Mouse (Mus musculus) limb, embryonic 15.5 days (tissue): ENCODE data around the gene Gpr62. TPM values are rescaled to one million over a fixed set of nuclear protein-coding genes. Genes with fewer than 3 reads are reported as not detected.
A peak's percentile ranks its signal among the peaks of the same experiment; 100 is the strongest.

Experiments
- ATAC-seq: fragments of 200-750 bp; cut with Nextera tagmentation; 2 replicates; pipeline ENCODE4 v1.8.0; 2017; ENCODE audit warnings: low read depth, moderate TSS enrichment; ENCODE audit not compliant: insufficient number of reproducible peaks, low FRiP score, low TSS enrichment
- H3K27ac ChIP-seq: fragments of 300-500 bp; sonication (generic); 2 replicates; pipeline ENCODE4 v1.5.1; 2015; ENCODE audit warnings: moderate library complexity, mild to moderate bottlenecking, inconsistent platforms
- H3K27me3 ChIP-seq: fragments of 300-500 bp; sonication (generic); 2 replicates; pipeline ENCODE4 v1.6.1; 2015; ENCODE audit warnings: inconsistent platforms
- H3K36me3 ChIP-seq: fragments of 300-500 bp; sonication (generic); 2 replicates; pipeline ENCODE4 v1.6.1; 2015; ENCODE audit warnings: inconsistent platforms
- H3K4me1 ChIP-seq: fragments of 300-500 bp; sonication (generic); 2 replicates; pipeline ENCODE4 v1.6.1; 2015; ENCODE audit warnings: inconsistent platforms
- H3K4me2 ChIP-seq: fragments of 300-500 bp; sonication (generic); 2 replicates; pipeline ENCODE4 v1.6.1; 2015; ENCODE audit warnings: mild to moderate bottlenecking, inconsistent platforms
- H3K4me3 ChIP-seq: fragments of 300-500 bp; sonication (generic); 2 replicates; pipeline ENCODE4 v1.5.1; 2015; ENCODE audit warnings: mild to moderate bottlenecking, inconsistent platforms
- H3K9ac ChIP-seq: fragments of 300-500 bp; sonication (generic); 2 replicates; pipeline ENCODE4 v1.6.1; 2015; ENCODE audit warnings: inconsistent platforms
- H3K9me3 ChIP-seq: fragments of 300-500 bp; sonication (generic); 2 replicates; pipeline ENCODE4 v1.6.1; 2016; ENCODE audit warnings: inconsistent platforms
- WGBS: fragments of 180-500 bp; shearing (Covaris S2); methylation state at CpG from one replicate; pipeline ENCODE4 v1.1.7; 2015; 5-methylcytosine and 5-hydroxymethylcytosine counted together
- polyA plus RNA-seq: library from polyadenylated mRNA; unstranded; fragments of >200 nt; fragmentation: Nextera tagmentation; extraction: Ambion mirVana; gene quantifications from 2 replicates; pipeline ENCODE4 v1.2.1, GENCODE M21; 2015

Gene Gpr62
- polyA plus RNA-seq, 1 experiment from 2014 or later, result 0.55 TPM

- no peak overlapping the region for H3K4me2 ChIP-seq
- H3K4me1 ChIP-seq, result peaks cover 10% of the 10 kb centered on the region
- H3K9ac ChIP-seq, result no peak overlapping the region
- no peaks in the 10 kb centered on the region for H3K9me3 ChIP-seq
- no peak overlapping the region for H3K4me3 ChIP-seq
- WGBS, result 87% methylated on average over 17 of the region's 17 CpGs
- no peak overlapping the region for H3K27ac ChIP-seq
- H3K36me3 ChIP-seq, result peaks cover 69% of the 10 kb centered on the region
- H3K27me3 ChIP-seq, result no peaks in the 10 kb centered on the region
- ATAC-seq, result no peak
These were observed 16.9 kb upstream of the Gpr62 start for GRCm38 (mm10) chr9:106482578-106483115.

- no peak overlapping the region for H3K27ac ChIP-seq
- H3K36me3 ChIP-seq, result peaks cover 69% of the 10 kb centered on the region
- H3K4me2 ChIP-seq, result no peak overlapping the region
- H3K4me1 ChIP-seq, result peaks cover 15% of the 10 kb centered on the region
- WGBS, result 91% methylated on average over 13 of the region's 13 CpGs
- H3K9ac ChIP-seq, result no peak overlapping the region
- no peak overlapping the region for H3K4me3 ChIP-seq
- no peaks in the 10 kb centered on the region for H3K27me3 ChIP-seq
- ATAC-seq, result no peak
- no peaks in the 10 kb centered on the region for H3K9me3 ChIP-seq
These were observed 15.9 kb upstream of the Gpr62 start for GRCm38 (mm10) chr9:106481676-106482075.

- no peaks in the 10 kb centered on the region for H3K9me3 ChIP-seq
- no peaks in the 10 kb centered on the region for H3K27me3 ChIP-seq
- no peak overlapping the region for H3K27ac ChIP-seq
- no peak for ATAC-seq
- 95% methylated on average over 15 of the region's 15 CpGs for WGBS
- H3K4me1 ChIP-seq, result peaks cover 21% of the 10 kb centered on the region
- H3K9ac ChIP-seq, result no peak overlapping the region
- H3K36me3 ChIP-seq, result peaks cover 64% of the 10 kb centered on the region
- H3K4me3 ChIP-seq, result no peak overlapping the region
- H3K4me2 ChIP-seq, result no peak overlapping the region
These were observed 15.3 kb upstream of the Gpr62 start for GRCm38 (mm10) chr9:106481075-106481474.

GRCm38 (mm10) chr9:106480541-106480940 is 14.8 kb upstream of the Gpr62 start:
- Histone ChIP-seq H3K9me3 (no peaks in the 10 kb centered on the region), H3K4me3 (no peak overlapping the region), H3K27me3 (no peaks in the 10 kb centered on the region), H3K9ac (no peak overlapping the region), H3K4me1 (peaks cover 26% of the 10 kb centered on the region), H3K4me2 (no peak overlapping the region), H3K36me3 (peaks cover 59% of the 10 kb centered on the region), H3K27ac (no peak overlapping the region)
- WGBS, result 91% methylated on average over 7 of the region's 7 CpGs
- ATAC-seq, result no peak

GRCm38 (mm10) chr9:106478101-106478500 is 12.4 kb upstream of the Gpr62 start:
- no peak overlapping the region for H3K27ac ChIP-seq
- no peaks in the 10 kb centered on the region for H3K9me3 ChIP-seq
- WGBS, result 80% methylated on average over 9 of the region's 9 CpGs
- no peak for ATAC-seq
- H3K4me1 ChIP-seq, result peaks cover 43% of the 10 kb centered on the region
- H3K4me2 ChIP-seq, result peak overlapping the region; percentile 92
- no peak overlapping the region for H3K9ac ChIP-seq
- H3K27me3 ChIP-seq, result peaks cover 1% of the 10 kb centered on the region; the same call in 1 of the 2 replicates
- H3K36me3 ChIP-seq, result peaks cover 34% of the 10 kb centered on the region
- H3K4me3 ChIP-seq, result peak overlapping the region; percentile 82

- Histone ChIP-seq H3K4me3 (peak overlapping the region; percentile 82), H3K4me1 (peaks cover 43% of the 10 kb centered on the region), H3K36me3 (peaks cover 30% of the 10 kb centered on the region), H3K4me2 (peak overlapping the region; percentile 92), H3K27ac (no peak overlapping the region), H3K9me3 (no peaks in the 10 kb centered on the region), H3K27me3 (peaks cover 3% of the 10 kb centered on the region; the same call in 1 of the 2 replicates), H3K9ac (peak overlapping the region; percentile 54)
- no peak for ATAC-seq
- WGBS, result 3% methylated on average over 16 of the region's 16 CpGs
These were observed 11.9 kb upstream of the Gpr62 start for GRCm38 (mm10) chr9:106477649-106478048.

GRCm38 (mm10) chr9:106476924-106477484 is 11.3 kb upstream of the Gpr62 start, which contains the start of gene Parp3:
TSS of gene Parp3 (minus strand) at chr9:106476949.
- peaks cover 47% of the 10 kb centered on the region for H3K4me1 ChIP-seq
- under 1% methylated on average over 41 of the region's 41 CpGs for WGBS
- H3K9me3 ChIP-seq, result no peaks in the 10 kb centered on the region

GRCm38 (mm10) chr9:106476002-106476923 is 10.5 kb upstream of the Gpr62 start:
- Histone ChIP-seq H3K4me1 (peaks cover 55% of the 10 kb centered on the region), H3K36me3 (peaks cover 20% of the 10 kb centered on the region), H3K27me3 (peaks cover 3% of the 10 kb centered on the region; the same call in 1 of the 2 replicates), H3K9me3 (no peaks in the 10 kb centered on the region), H3K27ac (peak overlapping the region; percentile 87), H3K4me3 (peak overlapping the region; percentile 23), H3K9ac (peak overlapping the region; percentile 5; the same call in 1 of the 2 replicates), H3K4me2 (peak overlapping the region; percentile 49)
- ATAC-seq, result peak; percentile 56
- WGBS, result 19% methylated on average over 16 of the region's 16 CpGs

More at GRCm38 (mm10) chr9:106476924-106477484, 11.3 kb upstream of the Gpr62 start, which contains the start of gene Parp3:
- peak within 1 kb of the TSS; percentile 82 for H3K4me3 ChIP-seq
- H3K27ac ChIP-seq, result peak within 1 kb of the TSS; percentile 87
- peak; percentile 97 for ATAC-seq
- H3K4me2 ChIP-seq, result peak within 1 kb of the TSS; percentile 92
- peaks cover 28% of the 10 kb centered on the region for H3K36me3 ChIP-seq
- H3K9ac ChIP-seq, result peak within 1 kb of the TSS; percentile 54
- peaks cover 3% of the 10 kb centered on the region; the same call in 1 of the 2 replicates for H3K27me3 ChIP-seq

GRCm38 (mm10) chr9:106475663-106476001 is 9.9 kb upstream of the Gpr62 start, which contains the start of gene Rrp9:
TSS of gene Rrp9 (plus strand) at chr9:106475963.
- H3K4me3 ChIP-seq, result peak within 1 kb of the TSS; percentile 23

GRCm38 (mm10) chr9:106475046-106475445 is 9.3 kb upstream of the Gpr62 start:
- 64% methylated on average over 7 of the region's 7 CpGs for WGBS
- Histone ChIP-seq H3K4me1 (peaks cover 56% of the 10 kb centered on the region), H3K9me3 (no peaks in the 10 kb centered on the region), H3K4me3 (no peak overlapping the region), H3K4me2 (no peak overlapping the region), H3K27ac (no peak overlapping the region), H3K36me3 (peaks cover 8% of the 10 kb centered on the region), H3K27me3 (peaks cover 3% of the 10 kb centered on the region; the same call in 1 of the 2 replicates), H3K9ac (no peak overlapping the region)
- no peak for ATAC-seq

More at GRCm38 (mm10) chr9:106475663-106476001, 9.9 kb upstream of the Gpr62 start, which contains the start of gene Rrp9:
- H3K27me3 ChIP-seq, result peaks cover 3% of the 10 kb centered on the region; the same call in 1 of the 2 replicates
- H3K36me3 ChIP-seq, result peaks cover 14% of the 10 kb centered on the region
- WGBS, result 85% methylated on average over 10 of the region's 10 CpGs
- ATAC-seq, result no peak
- H3K4me2 ChIP-seq, result peak within 1 kb of the TSS; percentile 49
- H3K27ac ChIP-seq, result peak within 1 kb of the TSS; percentile 87
- H3K9ac ChIP-seq, result peak within 1 kb of the TSS; percentile 5; the same call in 1 of the 2 replicates
- peaks cover 56% of the 10 kb centered on the region for H3K4me1 ChIP-seq
- no peaks in the 10 kb centered on the region for H3K9me3 ChIP-seq

GRCm38 (mm10) chr9:106474456-106474855 is 8.7 kb upstream of the Gpr62 start:
- WGBS, result 8% methylated on average over 6 of the region's 6 CpGs
- Histone ChIP-seq H3K36me3 (0 out of 2 replicates have a peak, but pooled peaks cover 2% of the 10 kb centered on the region), H3K4me3 (no peak overlapping the region), H3K9ac (no peak overlapping the region), H3K9me3 (no peaks in the 10 kb centered on the region), H3K27ac (no peak overlapping the region), H3K4me1 (peaks cover 58% of the 10 kb centered on the region), H3K27me3 (peaks cover 3% of the 10 kb centered on the region; the same call in 1 of the 2 replicates), H3K4me2 (0 out of 2 replicates have a peak overlapping the region, but pooled peaks have one; percentile 20)
- ATAC-seq, result no peak
